Mouse (Mus musculus): ENCODE data around the gene Shb. TPM values are rescaled to one million over a fixed set of nuclear protein-coding genes. Genes with fewer than 3 reads are reported as not detected.
"Not testable (repeated sequence)": the region's sequence is repeated elsewhere in the genome, so short reads cannot be mapped to it uniquely, and the experiment has no call there.

Shb gene
- polyA plus RNA-seq, 1 experiment from 2014 or later = 9.1 TPM

- WGBS = 81% methylated on average over 7 of the region's 7 CpGs
- Histone ChIP-seq H3K9me3 (replicated peaks) (no peaks in the 10 kb centered on the region), H3K36me3 (peaks cover 28% of the 10 kb centered on the region), H3K4me1 (peaks cover 38% of the 10 kb centered on the region), H3K27ac (replicated peaks) (no peak overlapping the region), H3K27me3 (no peaks in the 10 kb centered on the region), H3K4me2 (replicated peaks) (0 out of 2 replicates have a peak overlapping the region, but pooled peaks have one; percentile 84), H3K4me3 (replicated peaks) (no peak overlapping the region), H3K9ac (no peak overlapping the region)
- ATAC-seq (ENCODE audit: insufficient number of reproducible peaks, low FRiP score, low TSS enrichment, low read depth) = no peak
Measured at GRCm38 (mm10) chr4:45406397-45406796, 125.9 kb downstream of the Shb start.

- ATAC-seq (ENCODE audit: insufficient number of reproducible peaks, low FRiP score, low TSS enrichment, low read depth) = no peak
- no peaks in the 10 kb centered on the region for H3K27me3 ChIP-seq
- H3K9me3 ChIP-seq (replicated peaks) = no peaks in the 10 kb centered on the region
- H3K27ac ChIP-seq (replicated peaks) = no peak overlapping the region
- H3K4me2 ChIP-seq (replicated peaks) = no peak overlapping the region
- no peak overlapping the region for H3K9ac ChIP-seq
- H3K4me1 ChIP-seq = peaks cover 38% of the 10 kb centered on the region
- whole genome bisulfite sequencing = 33% methylated on average over 7 of the region's 7 CpGs
- peaks cover 37% of the 10 kb centered on the region for H3K36me3 ChIP-seq
- H3K4me3 ChIP-seq (replicated peaks) = no peak overlapping the region
Measured at GRCm38 (mm10) chr4:45405315-45405714, 127.0 kb downstream of the Shb start.

GRCm38 (mm10) chr4:45404086-45404485 is 128.2 kb downstream of the Shb start:
- Histone ChIP-seq H3K9me3 (replicated peaks) (no peaks in the 10 kb centered on the region), H3K4me3 (replicated peaks) (no peak overlapping the region), H3K9ac (no peak overlapping the region), H3K27me3 (no peaks in the 10 kb centered on the region), H3K36me3 (peaks cover 49% of the 10 kb centered on the region), H3K27ac (replicated peaks) (no peak overlapping the region), H3K4me2 (replicated peaks) (no peak overlapping the region), H3K4me1 (peaks cover 35% of the 10 kb centered on the region)
- WGBS = 93% methylated on average over 7 of the region's 7 CpGs
- ATAC-seq (ENCODE audit: insufficient number of reproducible peaks, low FRiP score, low TSS enrichment, low read depth) = no peak

GRCm38 (mm10) chr4:45403499-45403878 is 128.8 kb downstream of the Shb start:
- Histone ChIP-seq H3K36me3 (peaks cover 55% of the 10 kb centered on the region), H3K4me2 (replicated peaks) (no peak overlapping the region), H3K4me3 (replicated peaks) (no peak overlapping the region), H3K27ac (replicated peaks) (0 out of 2 replicates have a peak overlapping the region, but pooled peaks have one; percentile 7), H3K9ac (no peak overlapping the region), H3K9me3 (replicated peaks) (no peaks in the 10 kb centered on the region), H3K27me3 (no peaks in the 10 kb centered on the region), H3K4me1 (peaks cover 32% of the 10 kb centered on the region)
- 85% methylated on average over 7 of the region's 7 CpGs for WGBS
- no peak for ATAC-seq (ENCODE audit: insufficient number of reproducible peaks, low FRiP score, low TSS enrichment, low read depth)

- H3K4me1 ChIP-seq = peaks cover 32% of the 10 kb centered on the region
- no peak for ATAC-seq (ENCODE audit: insufficient number of reproducible peaks, low FRiP score, low TSS enrichment, low read depth)
- H3K4me3 ChIP-seq (replicated peaks) = no peak overlapping the region
- no peaks in the 10 kb centered on the region for H3K27me3 ChIP-seq
- H3K9me3 ChIP-seq (replicated peaks) = no peaks in the 10 kb centered on the region
- H3K27ac ChIP-seq (replicated peaks) = 0 out of 2 replicates have a peak overlapping the region, but pooled peaks have one; percentile 7
- WGBS = 77% methylated on average over 7 of the region's 7 CpGs
- H3K4me2 ChIP-seq (replicated peaks) = no peak overlapping the region
- H3K36me3 ChIP-seq = peaks cover 60% of the 10 kb centered on the region
- H3K9ac ChIP-seq = no peak overlapping the region
Measured at GRCm38 (mm10) chr4:45402878-45403498, 129.3 kb downstream of the Shb start.

- peaks cover 64% of the 10 kb centered on the region for H3K36me3 ChIP-seq
- no peak overlapping the region for H3K9ac ChIP-seq
- H3K4me3 ChIP-seq (replicated peaks) = no peak overlapping the region
- no peaks in the 10 kb centered on the region for H3K27me3 ChIP-seq
- peaks cover 27% of the 10 kb centered on the region for H3K4me1 ChIP-seq
- no peak overlapping the region for H3K4me2 ChIP-seq (replicated peaks)
- no peak for ATAC-seq (ENCODE audit: insufficient number of reproducible peaks, low FRiP score, low TSS enrichment, low read depth)
- no peaks in the 10 kb centered on the region for H3K9me3 ChIP-seq (replicated peaks)
- H3K27ac ChIP-seq (replicated peaks) = no peak overlapping the region
- WGBS = 93% methylated on average over 4 of the region's 4 CpGs
Measured at GRCm38 (mm10) chr4:45402281-45402680, 130.0 kb downstream of the Shb start.

- H3K9me3 ChIP-seq (replicated peaks) = no peaks in the 10 kb centered on the region
- no peak overlapping the region for H3K27ac ChIP-seq (replicated peaks)
- H3K4me1 ChIP-seq = 0 out of 2 replicates have a peak, but pooled peaks cover 8% of the 10 kb centered on the region
- no peaks in the 10 kb centered on the region for H3K27me3 ChIP-seq
- H3K4me2 ChIP-seq (replicated peaks) = no peak overlapping the region
- 95% methylated on average over 45 of the region's 45 CpGs for WGBS
- H3K4me3 ChIP-seq (replicated peaks) = no peak overlapping the region
- no peak overlapping the region for H3K9ac ChIP-seq
- ATAC-seq (ENCODE audit: insufficient number of reproducible peaks, low FRiP score, low TSS enrichment, low read depth) = no peak
- peaks cover 67% of the 10 kb centered on the region for H3K36me3 ChIP-seq
Measured at GRCm38 (mm10) chr4:45399421-45400210, 132.7 kb downstream of the Shb start.

- H3K9ac ChIP-seq; ATAC-seq (ENCODE audit: insufficient number of reproducible peaks, low FRiP score, low TSS enrichment, low read depth): not testable (repeated sequence)
Measured at GRCm38 (mm10) chr4:45398315-45398714, 134.0 kb downstream of the Shb start.

GRCm38 (mm10) chr4:45396211-45396610 is 136.1 kb downstream of the Shb start:
- H3K9ac ChIP-seq; H3K9me3 ChIP-seq (replicated peaks); H3K4me3 ChIP-seq (replicated peaks); H3K4me1 ChIP-seq; ATAC-seq (ENCODE audit: insufficient number of reproducible peaks, low FRiP score, low TSS enrichment, low read depth); H3K27ac ChIP-seq (replicated peaks); H3K4me2 ChIP-seq (replicated peaks); H3K27me3 ChIP-seq: not testable (repeated sequence)
- 78% methylated on average over 6 of the region's 6 CpGs for WGBS
- peaks cover 37% of the 10 kb centered on the region for H3K36me3 ChIP-seq

More at GRCm38 (mm10) chr4:45398315-45398714, 134.0 kb downstream of the Shb start:
- H3K27ac ChIP-seq (replicated peaks); H3K4me1 ChIP-seq; H3K4me2 ChIP-seq (replicated peaks); H3K4me3 ChIP-seq (replicated peaks); H3K9me3 ChIP-seq (replicated peaks); H3K27me3 ChIP-seq: not testable (repeated sequence)
- WGBS = 89% methylated on average over 5 of the region's 5 CpGs
- H3K36me3 ChIP-seq = peaks cover 55% of the 10 kb centered on the region

- Histone ChIP-seq H3K9ac (no peak overlapping the region), H3K4me2 (replicated peaks) (no peak overlapping the region), H3K4me3 (replicated peaks) (no peak overlapping the region), H3K36me3 (peaks cover 14% of the 10 kb centered on the region), H3K27me3 (no peaks in the 10 kb centered on the region), H3K9me3 (replicated peaks) (no peaks in the 10 kb centered on the region), H3K4me1 (no peaks in the 10 kb centered on the region), H3K27ac (replicated peaks) (no peak overlapping the region)
- ATAC-seq (ENCODE audit: insufficient number of reproducible peaks, low FRiP score, low TSS enrichment, low read depth) = no peak
- 72% methylated on average over 5 of the region's 5 CpGs for WGBS
Measured at GRCm38 (mm10) chr4:45393658-45394057, 138.6 kb downstream of the Shb start.

- H3K9me3 ChIP-seq (replicated peaks) = no peaks in the 10 kb centered on the region
- H3K9ac ChIP-seq = no peak overlapping the region
- H3K27ac ChIP-seq (replicated peaks) = no peak overlapping the region
- 68% methylated on average over 8 of the region's 8 CpGs for WGBS
- H3K36me3 ChIP-seq = peaks cover 8% of the 10 kb centered on the region
- no peak overlapping the region for H3K4me3 ChIP-seq (replicated peaks)
- H3K4me1 ChIP-seq = no peaks in the 10 kb centered on the region
- no peaks in the 10 kb centered on the region for H3K27me3 ChIP-seq
- H3K4me2 ChIP-seq (replicated peaks) = no peak overlapping the region
- no peak for ATAC-seq (ENCODE audit: insufficient number of reproducible peaks, low FRiP score, low TSS enrichment, low read depth)
Measured at GRCm38 (mm10) chr4:45392994-45393393, 139.3 kb downstream of the Shb start.
